Mouse (Mus musculus): ENCODE results near the gene Cers1.

DNA sequence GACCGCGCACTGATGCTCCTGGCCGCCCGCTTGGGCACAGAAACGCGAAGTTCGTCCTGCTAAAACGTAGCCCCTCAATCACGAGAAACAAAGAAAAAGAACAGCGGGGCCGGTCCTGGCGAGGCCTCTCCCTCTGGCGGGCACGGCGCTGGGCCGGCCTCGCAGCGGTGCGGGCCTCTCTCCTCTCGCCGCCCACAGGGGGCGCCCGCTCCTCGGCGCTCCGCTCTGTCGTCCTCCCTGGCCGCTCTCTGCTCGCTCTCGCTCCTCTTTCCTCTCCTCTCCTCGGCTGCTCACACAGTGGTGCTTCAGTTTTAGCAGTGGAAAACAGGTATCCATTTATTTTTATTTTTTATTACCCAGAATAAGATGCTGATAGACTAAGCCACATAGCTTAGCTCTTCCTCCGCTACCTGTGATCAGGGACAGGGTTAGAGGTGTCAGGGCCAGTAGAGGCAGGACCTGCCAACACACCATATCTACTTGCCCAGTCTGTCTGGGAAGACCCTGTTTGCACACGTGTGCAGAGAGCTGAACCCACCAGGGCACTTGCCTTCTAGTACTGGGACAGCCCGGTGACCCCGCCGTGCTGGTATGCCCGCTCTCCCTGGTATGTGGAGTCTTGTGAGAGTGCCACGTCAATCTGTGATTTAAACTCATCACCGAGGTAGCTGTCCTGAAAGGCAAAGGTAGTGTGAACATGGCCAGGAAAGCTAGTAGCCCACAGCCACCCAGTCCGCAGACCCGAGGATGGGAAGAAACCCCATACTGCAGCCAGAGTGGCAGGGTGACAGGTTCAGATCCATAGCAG, 16.7 kb downstream of the Cers1 start:
- no peak for TF ChIP-seq CTCF (IDR thresholded peaks at IDR 0.05; ENCODE audit: low read depth, low read length)
- TF ChIP-seq GATA1 (IDR thresholded peaks at IDR 0.05; ENCODE audit: borderline replicate concordance, low read length), result no peak
- TF ChIP-seq GATA2 (IDR thresholded peaks at IDR 0.05; ENCODE audit: borderline replicate concordance, low read depth, low read length), result no peak

Measured in G1E (cell line).